Mouse (Mus musculus): ENCODE measurements around the gene Sgsm1.

DNA sequence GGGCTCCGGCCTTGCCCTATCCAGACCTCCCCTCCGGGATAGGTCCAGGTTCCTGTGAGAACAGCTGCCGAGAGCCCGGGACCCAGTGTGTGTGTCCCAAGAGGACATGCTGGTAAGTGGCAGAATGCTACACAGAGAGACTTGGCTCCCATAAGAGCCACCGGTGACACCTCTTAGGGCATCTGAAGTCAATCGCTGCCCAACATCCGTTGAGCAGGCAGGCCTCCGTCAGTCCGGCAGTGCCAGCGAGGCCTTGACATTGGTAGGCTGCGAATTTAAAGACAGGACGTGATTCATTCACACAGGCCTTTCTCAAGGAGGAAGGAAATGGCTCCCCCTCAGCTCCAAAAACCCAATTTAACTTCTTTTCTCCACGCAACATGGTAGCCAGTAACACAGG is 100.7 kb downstream of the Sgsm1 start:
- TF ChIP-seq CTCF (IDR thresholded peaks at IDR 0.05; ENCODE audit: control insufficient read depth, insufficient read depth, insufficient replicate concordance, low read depth, low read length) = no peak
- TF ChIP-seq POLR2A (IDR thresholded peaks at IDR 0.05; ENCODE audit: control insufficient read depth, low read depth, low read length) = no peak

Measured in testis, adult 2 months (tissue).